Mouse (Mus musculus): ENCODE measurements at regions not wholly inside any gene's neighbourhood (a gene's known extent, or its start where the extent isn't known, plus 50 kb on each side); places are given as distances from the start of the nearest gene placed in this dataset.

DNA sequence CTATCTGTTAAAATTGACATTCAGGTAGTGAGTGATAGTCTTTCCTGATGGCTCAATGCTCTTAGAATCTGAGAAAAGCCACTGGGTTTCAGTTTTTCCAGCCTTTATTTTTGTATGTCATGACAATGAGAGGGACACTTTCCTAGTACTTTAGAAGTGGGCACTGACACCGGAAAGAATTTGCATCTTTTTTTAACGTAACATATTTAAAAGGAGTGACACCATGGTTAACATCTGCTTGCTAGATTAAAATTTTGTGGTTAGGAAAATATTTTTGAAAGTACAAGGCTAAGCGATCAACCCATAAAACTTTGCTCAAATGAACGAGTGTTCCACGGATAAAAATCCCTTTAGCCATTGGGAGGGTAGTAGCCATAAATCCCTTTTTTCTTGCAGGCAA is 174.7 kb downstream of the 1700129C05Rik start:
- TF ChIP-seq CTCF (IDR thresholded peaks at IDR 0.05; ENCODE audit: extremely low read depth, insufficient read depth, low read length) (no peak), POLR2A (IDR thresholded peaks at IDR 0.05; ENCODE audit: extremely low read depth, insufficient read depth, low read length) (no peak)
